In genomic region chr2:71787591-71788460, GRCm38 (mm10) we compare ENCODE assay signal across 8 mouse cellular contexts. TPM values are rescaled to one million over a fixed set of nuclear protein-coding genes. Genes with fewer than 3 reads are reported as not detected.
DNase-seq lines count a peak whose midpoint lies in the region; ATAC-seq and TF ChIP-seq lines count a peak whose summit lies in the region.

No protein-coding gene starts in this region.

- no peaks in the 10 kb centered on the region for H3K36me3 ChIP-seq in MEL (ENCODE audit: control insufficient read depth in 1 of 2, insufficient read depth in 2 of 2, low read length in 2 of 2)
- H3K36me3 ChIP-seq in heart, embryonic 15.5 days = no peaks in the 10 kb centered on the region
- no peaks in the 10 kb centered on the region for H3K36me3 ChIP-seq in midbrain, embryonic 12.5 days

- TF ChIP-seq POLR2A in MEL (IDR thresholded peaks at IDR 0.05; ENCODE audit: control insufficient read depth in 1 of 2, insufficient read depth in 1 of 2, low read depth in 1 of 2, low read length in 2 of 2, poor library complexity in 1 of 2) = no peak

- peaks cover 16 to 19% of the 10 kb centered on the region in 2 experiments for H3K27me3 ChIP-seq in MEL (ENCODE audit: control insufficient read depth in 1 of 2, insufficient read depth in 2 of 2, low read length in 2 of 2)
- H3K27me3 ChIP-seq in heart, embryonic 15.5 days = no peaks in the 10 kb centered on the region
- peaks cover 35% of the 10 kb centered on the region for H3K27me3 ChIP-seq in midbrain, embryonic 12.5 days

- H3K9me3 ChIP-seq in MEL (replicated peaks; ENCODE audit: insufficient read depth, low read length) = no peaks in the 10 kb centered on the region
- no peaks in the 10 kb centered on the region for H3K9me3 ChIP-seq in heart, embryonic 15.5 days (replicated peaks)
- H3K9me3 ChIP-seq in midbrain, embryonic 12.5 days = no peaks in the 10 kb centered on the region

- DNase-seq in frontal cortex, postnatal 14 days (ENCODE audit: low spot score in 2 of 2) = no peak
- DNase-seq in MEL (ENCODE audit: low read depth, low spot score) = no peak
- DNase-seq in cerebellum, postnatal 25 days = peak; percentile 12 to 47
- DNase-seq in kidney, postnatal 14 days = peak; percentile 63
- DNase-seq in thymus, postnatal 14 days = peak; percentile 74

- peak overlapping the region; percentile 94 for H3K4me2 ChIP-seq in heart, embryonic 15.5 days
- peak overlapping the region; percentile 95 for H3K4me2 ChIP-seq in midbrain, embryonic 12.5 days (replicated peaks)

- peak overlapping the region; percentile 68 to 69 for H3K4me3 ChIP-seq in MEL (ENCODE audit: control insufficient read depth in 1 of 2, insufficient read depth in 1 of 2, low read depth in 2 of 2, low read length in 2 of 2)
- H3K4me3 ChIP-seq in heart, embryonic 15.5 days = peak overlapping the region; percentile 96
- peak overlapping the region; percentile 79 for H3K4me3 ChIP-seq in midbrain, embryonic 12.5 days

- peak; percentile 28 for ATAC-seq in frontal cortex, adult (ENCODE audit: low TSS enrichment)
- ATAC-seq in heart, embryonic 15.5 days (replicated peaks; ENCODE audit: insufficient number of reproducible peaks, insufficient read depth, low FRiP score, low read depth) = peak; percentile 28
- 0 out of 2 replicates have a peak, but pooled peaks have one; percentile 20 for ATAC-seq in midbrain, embryonic 12.5 days (ENCODE audit: low FRiP score, low read depth)

- no peak for TF ChIP-seq EP300 in MEL (IDR thresholded peaks at IDR 0.05; ENCODE audit: low read depth in 1 of 2, low read length in 2 of 2)

- no peak for TF ChIP-seq CTCF in MEL (IDR thresholded peaks at IDR 0.05 in 2 of 3, conservative IDR thresholded peaks at IDR 0.05 in 1 of 3; ENCODE audit: control insufficient read depth in 1 of 3, insufficient read depth in 1 of 3, low read depth in 2 of 3, low read length in 3 of 3, poor library complexity in 1 of 3, severe bottlenecking in 1 of 3)

- H3K79me2 ChIP-seq in MEL (ENCODE audit: control insufficient read depth, insufficient read depth, low read length, poor library complexity) = no peaks in the 10 kb centered on the region

- no peak overlapping the region for H3K27ac ChIP-seq in MEL (ENCODE audit: control insufficient read depth, low read depth, low read length)
- peak overlapping the region; percentile 88 for H3K27ac ChIP-seq in heart, embryonic 15.5 days
- peak overlapping the region; percentile 46; the same call in 1 of the 2 replicates for H3K27ac ChIP-seq in midbrain, embryonic 12.5 days (replicated peaks)

- no peak for TF ChIP-seq RAD21 in MEL (IDR thresholded peaks at IDR 0.05; ENCODE audit: low read depth, low read length)

- H3K9ac ChIP-seq in MEL (ENCODE audit: control insufficient read depth, low read depth, low read length, poor library complexity, severe bottlenecking) = peak overlapping the region; percentile 62; the same call in 1 of the 2 replicates
- peak overlapping the region; percentile 86 for H3K9ac ChIP-seq in heart, embryonic 15.5 days
- H3K9ac ChIP-seq in midbrain, embryonic 12.5 days (replicated peaks) = peak overlapping the region; percentile 73

- H3K4me1 ChIP-seq in MEL (ENCODE audit: control insufficient read depth in 1 of 2, insufficient read depth in 2 of 2, low read length in 2 of 2) = no peaks in the 10 kb centered on the region
- peaks cover 20% of the 10 kb centered on the region for H3K4me1 ChIP-seq in heart, embryonic 15.5 days (replicated peaks)
- peaks cover 21% of the 10 kb centered on the region for H3K4me1 ChIP-seq in midbrain, embryonic 12.5 days

- 5% methylated on average over 32 of the region's 32 CpGs for WGBS in heart, embryonic 15.5 days
- WGBS in midbrain, embryonic 12.5 days = 1% methylated on average over 31 of the region's 32 CpGs

TF ChIP-seq in MEL, 35 proteins besides CTCF, POLR2A, EP300 and RAD21:
- TF ChIP-seq ZC3H11A (IDR thresholded peaks at IDR 0.05; ENCODE audit: low read depth, low read length) (no peak), USF2 (IDR thresholded peaks at IDR 0.05; ENCODE audit: borderline replicate concordance in 1 of 2, insufficient read depth in 1 of 2, low read depth in 1 of 2, low read length in 2 of 2) (no peak), SMC3 (IDR thresholded peaks at IDR 0.05; ENCODE audit: low read depth, low read length) (no peak), POLR2AphosphoS5 (IDR thresholded peaks at IDR 0.05; ENCODE audit: borderline replicate concordance, low read depth, low read length) (no peak), TBP (IDR thresholded peaks at IDR 0.05; ENCODE audit: low read depth, low read length) (no peak), CHD1 (IDR thresholded peaks at IDR 0.05; ENCODE audit: low read depth, low read length) (no peak), MAZ (IDR thresholded peaks at IDR 0.05; ENCODE audit: low read depth, low read length) (no peak), MAX (IDR thresholded peaks at IDR 0.05; ENCODE audit: low read length) (no peak), NELFE (IDR thresholded peaks at IDR 0.05; ENCODE audit: low read depth, low read length) (no peak), MYB (IDR thresholded peaks at IDR 0.05; ENCODE audit: low read depth, low read length) (no peak), MXI1 (IDR thresholded peaks at IDR 0.05; ENCODE audit: low read depth, low read length) (no peak), MAFK (IDR thresholded peaks at IDR 0.05; ENCODE audit: borderline replicate concordance, low read depth, low read length) (no peak), GATA1 (IDR thresholded peaks at IDR 0.05; ENCODE audit: low read depth, low read length) (no peak), POLR2AphosphoS2 (IDR thresholded peaks at IDR 0.05; ENCODE audit: low read length) (no peak), NRF1 (IDR thresholded peaks at IDR 0.05; ENCODE audit: insufficient read depth, low read depth, low read length, poor library complexity, severe bottlenecking) (no peak), JUND (IDR thresholded peaks at IDR 0.05; ENCODE audit: low read depth, low read length) (no peak), GABPA (IDR thresholded peaks at IDR 0.05; ENCODE audit: low read depth, low read length) (no peak), TAL1 (IDR thresholded peaks at IDR 0.05; ENCODE audit: low read length) (no peak), ETS1 (IDR thresholded peaks at IDR 0.05; ENCODE audit: low read depth, low read length) (no peak), ZMIZ1 (IDR thresholded peaks at IDR 0.05; ENCODE audit: low read depth, low read length) (no peak)

RNA-seq across cellular contexts. Expression of gene Itga6, which starts 42.4 kb away (rescaled TPM):
- total RNA-seq in MEL (2012; rRNA removed) = 1.0 and 2.1 TPM in 2 replicates
- polyA plus RNA-seq in MEL (2012; ENCODE audit: insufficient read depth in 1 of 2, insufficient read length in 2 of 2, low read depth in 1 of 2, low replicate concordance in 2 of 2, missing spikeins in 1 of 2) = 1 to 10 TPM in 1 of 2 experiments, not detected in 1; 2.7 TPM
- 48.5 and 52.8 TPM in 2 replicates for polyA plus RNA-seq in heart, embryonic 15.5 days (2015; fragmentation: Nextera tagmentation; extraction: Ambion mirVana)
- 23.2 and 26.5 TPM in 2 replicates for polyA plus RNA-seq in midbrain, embryonic 12.5 days (2016; fragmentation: Nextera tagmentation; extraction: Ambion mirVana)

Comparison
In these comparisons a context has a peak if more than half of its experiments do, and no peak if none do; other contexts are left out.
1. DNase-seq: peak in cerebellum, postnatal 25 days (2 of 2), kidney, postnatal 14 days (single experiment) and thymus, postnatal 14 days (single experiment); none in frontal cortex, postnatal 14 days (0 of 2) and MEL (single experiment).
2. Peak in every context shown above with its lines, with median percentiles within 50 percentile points of each other: ATAC-seq, H3K4me3 ChIP-seq and H3K9ac ChIP-seq.